Comparison of ENCODE assay signal across 9 mouse cellular contexts in genomic region chr7:113150789-113151188, GRCm38 (mm10). TPM values are rescaled to one million over a fixed set of nuclear protein-coding genes. Genes with fewer than 3 reads are reported as not detected.
A peak's percentile ranks its signal among the peaks of the same experiment; 100 is the strongest.
DNase-seq lines count a peak whose midpoint lies in the region; ATAC-seq and TF ChIP-seq lines count a peak whose summit lies in the region.
"Had no signal": no experiment of that assay in that cellular context is flagged by ENCODE, and none has a peak within 500 bp of the region (broad histone marks: within the 10 kb centered on the region; RNA-seq: fewer than 3 reads in every experiment).

No protein-coding gene starts in this region.

- H3K9ac ChIP-seq in embryonic facial prominence, embryonic 12.5 days = no peak overlapping the region
- no peak overlapping the region for H3K9ac ChIP-seq in intestine, embryonic 16.5 days (ENCODE audit: low read depth, low read length)
- H3K9ac ChIP-seq in stomach, embryonic 15.5 days = no peak overlapping the region
- H3K9ac ChIP-seq: hindbrain, embryonic 13.5 days had no signal

- H3K9me3 ChIP-seq in embryonic facial prominence, embryonic 12.5 days = no peaks in the 10 kb centered on the region
- H3K9me3 ChIP-seq in intestine, embryonic 16.5 days (ENCODE audit: control insufficient read depth, low read length) = no peaks in the 10 kb centered on the region
- H3K9me3 ChIP-seq in stomach, embryonic 15.5 days = no peaks in the 10 kb centered on the region
- H3K9me3 ChIP-seq: hindbrain, embryonic 13.5 days had no signal

- peak overlapping the region; percentile 63 for H3K27ac ChIP-seq in left cerebral cortex, adult 2 months
- 0 out of 2 replicates have a peak overlapping the region, but pooled peaks have one; percentile 36 for H3K27ac ChIP-seq in embryonic facial prominence, embryonic 12.5 days
- H3K27ac ChIP-seq in intestine, embryonic 16.5 days (ENCODE audit: low read length) = peak overlapping the region; percentile 46; the same call in 1 of the 2 replicates
- peak overlapping the region; percentile 49; the same call in 1 of the 2 replicates for H3K27ac ChIP-seq in stomach, embryonic 15.5 days
- H3K27ac ChIP-seq: hindbrain, embryonic 13.5 days had no signal

- H3K4me2 ChIP-seq in embryonic facial prominence, embryonic 12.5 days (replicated peaks) = no peak overlapping the region
- H3K4me2 ChIP-seq in intestine, embryonic 16.5 days (ENCODE audit: low read depth, low read length) = no peak overlapping the region
- H3K4me2 ChIP-seq in stomach, embryonic 15.5 days = no peak overlapping the region
- H3K4me2 ChIP-seq: hindbrain, embryonic 13.5 days had no signal

- peaks cover 37% of the 10 kb centered on the region for H3K4me1 ChIP-seq in embryonic facial prominence, embryonic 12.5 days
- 0 out of 2 replicates have a peak, but pooled peaks cover 7% of the 10 kb centered on the region for H3K4me1 ChIP-seq in intestine, embryonic 16.5 days (ENCODE audit: control insufficient read depth, insufficient read depth, low read length)
- H3K4me1 ChIP-seq in stomach, embryonic 15.5 days = 0 out of 2 replicates have a peak, but pooled peaks cover 9% of the 10 kb centered on the region

- no peak for DNase-seq in left cerebral cortex, adult 2 months (ENCODE audit: extremely low spot score in 1 of 2, low spot score in 2 of 2)
- DNase-seq in left cerebral cortex, postnatal 14 days (ENCODE audit: low spot score in 2 of 2) = no peak
- DNase-seq in T-cell, adult 2 months (ENCODE audit: low spot score) = no peak
- no peak for DNase-seq in right cerebral cortex, adult 18-20 months
- DNase-seq: cerebellum, postnatal 25 days had no signal

- H3K36me3 ChIP-seq in embryonic facial prominence, embryonic 12.5 days = no peaks in the 10 kb centered on the region
- H3K36me3 ChIP-seq in intestine, embryonic 16.5 days (ENCODE audit: control insufficient read depth, insufficient read depth, low read length) = no peaks in the 10 kb centered on the region
- no peaks in the 10 kb centered on the region for H3K36me3 ChIP-seq in stomach, embryonic 15.5 days
- H3K36me3 ChIP-seq: hindbrain, embryonic 13.5 days had no signal

- no peaks in the 10 kb centered on the region for H3K27me3 ChIP-seq in embryonic facial prominence, embryonic 12.5 days
- H3K27me3 ChIP-seq in intestine, embryonic 16.5 days (replicated peaks; ENCODE audit: control insufficient read depth, insufficient read depth, low read length) = no peaks in the 10 kb centered on the region
- H3K27me3 ChIP-seq in stomach, embryonic 15.5 days (replicated peaks) = no peaks in the 10 kb centered on the region
- H3K27me3 ChIP-seq: hindbrain, embryonic 13.5 days had no signal

- no peak for TF ChIP-seq CTCF in left cerebral cortex, adult 2 months (IDR thresholded peaks at IDR 0.05)

- WGBS in embryonic facial prominence, embryonic 12.5 days = 51% methylated on average over 6 of the region's 6 CpGs
- 36% methylated on average over 6 of the region's 6 CpGs for WGBS in intestine, embryonic 16.5 days
- 29% methylated on average over 6 of the region's 6 CpGs for WGBS in stomach, embryonic 15.5 days

- intact Hi-C loops in left cerebral cortex, adult 2 months (cut with DNase I) = no loop called here
- intact Hi-C loops in left cerebral cortex, postnatal 14 days (cut with DNase I) = no loop called here

- no peak for ATAC-seq in embryonic facial prominence, embryonic 12.5 days (ENCODE audit: insufficient number of reproducible peaks, insufficient read depth, low FRiP score, low TSS enrichment)
- no peak for ATAC-seq in intestine, embryonic 16.5 days
- ATAC-seq in stomach, embryonic 15.5 days (ENCODE audit: insufficient read depth, low FRiP score, low read depth) = no peak

- no peak overlapping the region for H3K4me3 ChIP-seq in left cerebral cortex, adult 2 months
- H3K4me3 ChIP-seq in embryonic facial prominence, embryonic 12.5 days = no peak overlapping the region
- no peak overlapping the region for H3K4me3 ChIP-seq in intestine, embryonic 16.5 days (ENCODE audit: low read length)
- no peak overlapping the region for H3K4me3 ChIP-seq in stomach, embryonic 15.5 days (replicated peaks)
- H3K4me3 ChIP-seq: hindbrain, embryonic 13.5 days had no signal

RNA-seq across cellular contexts. Expression of gene Arntl, which starts 56.5 kb away (rescaled TPM):
- total RNA-seq in left cerebral cortex, adult 2 months (2021) = 10 to 100 TPM; 41.6 to 50.4 TPM
- total RNA-seq in left cerebral cortex, postnatal 14 days (2021) = 10 to 100 TPM; 29.9 to 33.2 TPM
- 8.5 and 9.8 TPM in 2 replicates for polyA plus RNA-seq in embryonic facial prominence, embryonic 12.5 days (2016; fragmentation: Nextera tagmentation; extraction: Ambion mirVana)
- 8.6 and 8.9 TPM in 2 replicates for polyA plus RNA-seq in intestine, embryonic 16.5 days (2015; fragmentation: Nextera tagmentation; extraction: Ambion mirVana)
- polyA plus RNA-seq in stomach, embryonic 15.5 days (2015; fragmentation: Nextera tagmentation; extraction: Ambion mirVana) = 10.7 and 11.3 TPM in 2 replicates
